Mouse (Mus musculus): ENCODE measurements around the gene Eapp. TPM values are rescaled to one million over a fixed set of nuclear protein-coding genes. Genes with fewer than 3 reads are reported as not detected.

Eapp gene
- 80.5 and 92.3 TPM in 2 replicates for polyA plus RNA-seq (2015; fragmentation: Nextera tagmentation; extraction: Ambion mirVana)

DNA sequence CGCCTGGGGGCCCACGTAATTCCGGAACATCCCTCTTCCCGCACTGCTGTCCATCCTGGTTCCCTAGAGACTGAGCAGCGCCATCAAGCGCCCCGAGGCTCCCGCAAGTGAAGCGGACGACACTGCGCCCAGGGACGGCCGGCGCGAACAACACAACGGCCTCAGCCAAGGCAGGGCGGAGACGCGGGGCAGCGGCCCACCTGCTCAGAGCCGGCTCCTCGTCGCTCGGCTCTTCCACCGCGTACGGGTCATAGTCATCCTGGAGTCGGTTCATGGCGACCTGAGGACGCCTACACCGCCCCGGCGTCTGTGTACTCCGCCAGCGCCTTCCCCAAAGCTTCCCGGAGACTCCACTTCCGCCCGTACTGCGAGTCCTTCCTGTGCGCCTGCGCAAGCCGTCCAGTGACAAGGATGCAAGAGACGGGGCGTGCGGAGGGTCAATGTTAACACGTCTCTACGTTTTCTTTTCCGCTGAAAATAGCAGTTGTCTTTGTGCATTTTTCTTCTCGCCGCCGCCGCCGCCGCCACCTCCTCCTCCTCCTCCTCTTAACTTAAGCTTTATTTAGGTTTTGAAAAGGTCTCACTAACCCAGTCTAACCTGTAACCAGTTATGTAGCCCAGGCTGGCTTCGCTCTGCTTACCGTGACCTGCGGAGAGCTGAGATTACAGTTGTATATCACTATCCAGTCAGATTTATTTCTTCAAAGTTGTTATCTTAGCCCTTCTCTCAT, at the start of gene Eapp:
Gene Eapp, minus strand, starts transcription at position 387 of the 731 bp plus-strand sequence.

DNA sequence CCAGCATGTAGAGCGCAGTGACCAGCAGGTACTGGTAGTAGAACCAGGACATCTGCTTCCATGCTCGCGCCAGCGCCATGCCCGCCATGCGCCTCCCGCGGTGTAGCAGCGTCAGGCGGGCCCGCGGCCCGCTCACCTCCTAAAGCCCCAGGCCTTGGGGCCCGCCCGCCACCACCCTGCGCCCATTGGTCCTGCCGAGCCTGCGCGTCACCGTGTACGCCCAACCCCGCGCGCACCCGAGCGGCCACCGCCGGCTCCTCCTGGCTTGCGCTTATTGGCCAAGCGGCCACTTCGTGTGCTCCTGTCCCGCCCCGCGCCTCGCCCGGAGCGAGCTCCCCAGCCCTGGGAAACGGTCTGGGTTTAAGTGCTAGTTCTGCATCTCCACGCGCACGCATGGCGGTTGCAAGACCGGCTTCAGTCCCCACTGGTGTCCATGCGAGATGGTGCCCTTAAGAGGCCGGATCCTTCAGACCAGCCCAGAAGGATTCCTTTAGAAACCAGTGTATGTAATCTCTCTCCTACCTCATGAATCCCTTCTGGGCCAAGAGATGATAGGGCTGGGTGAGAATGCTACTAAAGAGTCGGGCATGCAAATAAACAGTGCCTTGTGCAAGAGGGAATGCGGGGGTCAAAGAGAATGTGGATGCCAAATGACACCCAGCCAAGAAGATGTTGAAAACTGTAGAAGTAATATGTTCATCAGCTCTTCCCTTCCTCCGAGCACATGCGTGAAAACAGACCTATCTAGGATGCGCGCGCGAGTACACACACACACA, 39.1 kb downstream of the Eapp start, which contains the start of gene Sptssa:
Gene Sptssa, minus strand, starts transcription at position 178 of the 776 bp plus-strand sequence.

MicroRNAs encoded within 50 kb of the gene (microRNA counts, 519-probe panel; counts per million panel counts)
- 40.5 counts per million for microRNA mmu-miR-1892

Small RNAs within 50 kb of the gene (microRNA-seq; reads per million reads assigned to microRNA genes)
- gene Mir1892, result not detected

Other genes with a start within 250 kb of the Eapp start
- gene Sptssa, start 39.3 kb downstream of the Eapp start, polyA plus RNA-seq (2015; fragmentation: Nextera tagmentation; extraction: Ambion mirVana), result 263 and 271 TPM in 2 replicates
- 113 and 129 TPM in 2 replicates for gene Snx6, start 99.8 kb upstream of the Eapp start, polyA plus RNA-seq (2015; fragmentation: Nextera tagmentation; extraction: Ambion mirVana)
- gene Cfl2, start 167.0 kb upstream of the Eapp start, polyA plus RNA-seq (2015; fragmentation: Nextera tagmentation; extraction: Ambion mirVana), result 288 and 291 TPM in 2 replicates

All from neural tube, postnatal 0 days (tissue).